Mouse (Mus musculus) forebrain, embryonic 14.5 days (tissue): ENCODE results near the gene Ccdc13. TPM values are rescaled to one million over a fixed set of nuclear protein-coding genes. Genes with fewer than 3 reads are reported as not detected.

Experiments used
- ATAC-seq: fragments of 200-750 bp; cut with Nextera tagmentation; 2 replicates; pipeline ENCODE4 v1.8.0; 2017; ENCODE audit warnings: mild to moderate bottlenecking, moderate library complexity
- DNase-seq: peaks from one replicate; pipeline ENCODE4 v3.0.0-alpha.2; 2015; ENCODE audit warnings: low spot score
- H3K27ac ChIP-seq: fragments of 300-500 bp; sonication (generic); 2 replicates; pipeline ENCODE4 v1.5.1; 2014; ENCODE audit warnings: low read depth, mild to moderate bottlenecking, control low read depth, low read length, moderate library complexity
- H3K27me3 ChIP-seq: fragments of 300-500 bp; sonication (generic); replicated peaks from 2 replicates; pipeline ENCODE4 v1.6.1; 2014; ENCODE audit warnings: low read length, control low read depth, mixed read lengths; ENCODE audit not compliant: control insufficient read depth, insufficient read depth
- H3K36me3 ChIP-seq: fragments of 300-500 bp; sonication (generic); 2 replicates; pipeline ENCODE4 v1.6.1; 2014; ENCODE audit warnings: low read length, control low read depth; ENCODE audit not compliant: control insufficient read depth, insufficient read depth
- H3K4me1 ChIP-seq: fragments of 300-500 bp; sonication (generic); 2 replicates; pipeline ENCODE4 v1.6.1; 2014; ENCODE audit warnings: antibody characterized with exemption, low read length, control low read depth; ENCODE audit not compliant: control insufficient read depth, insufficient read depth
- H3K4me2 ChIP-seq: fragments of 300-500 bp; sonication (generic); 2 replicates; pipeline ENCODE4 v1.6.1; 2014; ENCODE audit warnings: mild to moderate bottlenecking, control low read depth, low read length
- H3K4me3 ChIP-seq: fragments of 300-500 bp; sonication (generic); 2 replicates; pipeline ENCODE4 v1.5.1; 2014; ENCODE audit warnings: low read depth, low read length, control low read depth
- H3K9ac ChIP-seq: fragments of 300-500 bp; sonication (generic); 2 replicates; pipeline ENCODE4 v1.6.1; 2014; ENCODE audit warnings: mild to moderate bottlenecking, low read length, control low read depth, moderate library complexity
- H3K9me3 ChIP-seq: fragments of 300-500 bp; sonication (generic); replicated peaks from 2 replicates; pipeline ENCODE4 v1.6.1; 2016; ENCODE audit warnings: low read length, control low read depth, mixed read lengths; ENCODE audit not compliant: control insufficient read depth
- WGBS: fragments of 180-500 bp; shearing (Covaris S2); extraction: QIAGEN DNeasy Blood & Tissue Kit; methylation state at CpG from one replicate; pipeline ENCODE4 v1.1.7; 2014; 5-methylcytosine and 5-hydroxymethylcytosine counted together
- polyA plus RNA-seq: library from polyadenylated mRNA; unstranded; fragments of >200 nt; fragmentation: Nextera tagmentation; extraction: Ambion mirVana; gene quantifications from 2 replicates; pipeline ENCODE4 v1.2.1, GENCODE M21; 2014

Ccdc13 gene
- polyA plus RNA-seq, 1 experiment from 2014 or later: 3.0 TPM

DNA sequence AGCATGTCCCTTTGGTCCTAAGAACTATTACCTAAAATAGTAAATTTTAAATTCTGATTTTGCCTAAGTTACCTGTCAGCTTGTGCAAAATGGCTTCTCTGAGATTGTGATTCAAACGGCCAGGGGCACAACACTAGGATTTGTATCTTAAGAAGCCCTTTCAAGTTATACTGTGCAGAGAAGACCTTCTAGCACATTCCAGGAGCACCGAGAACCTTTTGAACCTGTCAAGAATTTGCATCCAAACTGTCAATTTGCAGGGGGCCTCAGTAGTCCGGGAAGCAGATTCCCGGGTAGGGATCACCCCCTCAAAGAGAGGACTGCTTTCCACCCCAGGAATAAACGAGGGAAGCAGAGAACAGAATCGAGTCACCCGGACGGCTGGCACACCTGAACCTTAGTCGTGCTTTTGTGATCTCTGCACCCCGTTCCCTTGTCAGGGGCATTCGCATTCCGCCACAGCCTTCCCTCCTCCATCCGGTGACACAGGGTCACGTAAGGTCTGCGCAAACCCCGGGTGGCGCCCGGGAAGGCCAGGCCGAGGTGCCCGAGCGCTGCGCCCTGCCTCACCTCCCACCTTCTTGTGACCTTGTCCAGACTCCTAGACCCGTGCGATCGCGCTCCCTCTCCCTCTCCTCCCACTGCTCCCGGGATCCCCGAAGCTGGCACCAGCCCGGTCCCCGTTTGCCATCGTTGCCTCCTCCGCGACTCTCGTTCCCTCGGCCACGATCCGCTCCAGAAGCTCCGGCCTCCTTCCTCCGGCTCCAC lies 17.6 kb upstream of the Ccdc13 start:
- H3K27ac ChIP-seq: peak overlapping the region; percentile 91
- H3K4me3 ChIP-seq: peak overlapping the region; percentile 64
- 1% methylated on average over 39 of the region's 39 CpGs for WGBS
- H3K9ac ChIP-seq: peak overlapping the region; percentile 88
- ATAC-seq: no peak; the same call in 1 of the 2 replicates
- no peaks in the 10 kb centered on the region for H3K27me3 ChIP-seq
- peaks cover 5% of the 10 kb centered on the region for H3K36me3 ChIP-seq
- DNase-seq: no peak
- H3K4me2 ChIP-seq: peak overlapping the region; percentile 92
- H3K4me1 ChIP-seq: peaks cover 5% of the 10 kb centered on the region; the same call in 1 of the 2 replicates
- H3K9me3 ChIP-seq: no peaks in the 10 kb centered on the region

- peaks cover 28% of the 10 kb centered on the region for H3K36me3 ChIP-seq
- whole genome bisulfite sequencing: 97% methylated on average over 3 of the region's 3 CpGs
- H3K4me2 ChIP-seq: no peak overlapping the region
- H3K9ac ChIP-seq: no peak overlapping the region
- ATAC-seq (no peak), DNase-seq (no peak)
- peaks cover 5% of the 10 kb centered on the region; the same call in 1 of the 2 replicates for H3K4me1 ChIP-seq
- H3K4me3 ChIP-seq: no peak overlapping the region
- H3K27ac ChIP-seq: no peak overlapping the region
- H3K27me3 ChIP-seq: no peaks in the 10 kb centered on the region
- no peaks in the 10 kb centered on the region for H3K9me3 ChIP-seq
These were observed 15.0 kb upstream of the Ccdc13 start for GRCm38 (mm10) chr9:121854246-121854645.

DNA sequence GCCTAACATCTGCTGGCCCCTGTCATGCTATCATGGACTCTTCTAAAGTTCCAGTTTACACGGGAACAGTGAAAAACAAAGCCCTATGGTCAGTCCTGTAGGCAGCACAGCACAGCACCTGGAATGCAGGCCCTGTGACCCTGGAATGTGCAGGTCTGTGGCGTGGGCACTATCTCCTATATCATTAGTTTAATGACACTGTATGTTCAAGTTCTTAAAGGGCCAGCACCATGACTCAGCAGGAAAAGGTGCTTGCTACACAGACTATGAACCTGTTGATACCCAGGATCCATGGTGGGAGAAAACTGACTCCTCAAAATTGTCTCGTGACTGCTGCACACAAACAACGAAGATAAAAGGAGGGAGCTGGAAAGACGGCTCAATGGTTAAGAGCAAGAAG lies 8.6 kb upstream of the Ccdc13 start:
- no peak for ATAC-seq
- Histone ChIP-seq H3K9ac (no peak overlapping the region), H3K9me3 (no peaks in the 10 kb centered on the region), H3K36me3 (peaks cover 57% of the 10 kb centered on the region), H3K4me1 (no peaks in the 10 kb centered on the region), H3K27me3 (no peaks in the 10 kb centered on the region), H3K27ac (no peak overlapping the region), H3K4me3 (no peak overlapping the region), H3K4me2 (no peak overlapping the region)
- WGBS: 83% methylated on average over 5 of the region's 5 CpGs
- DNase-seq: no peak

DNA sequence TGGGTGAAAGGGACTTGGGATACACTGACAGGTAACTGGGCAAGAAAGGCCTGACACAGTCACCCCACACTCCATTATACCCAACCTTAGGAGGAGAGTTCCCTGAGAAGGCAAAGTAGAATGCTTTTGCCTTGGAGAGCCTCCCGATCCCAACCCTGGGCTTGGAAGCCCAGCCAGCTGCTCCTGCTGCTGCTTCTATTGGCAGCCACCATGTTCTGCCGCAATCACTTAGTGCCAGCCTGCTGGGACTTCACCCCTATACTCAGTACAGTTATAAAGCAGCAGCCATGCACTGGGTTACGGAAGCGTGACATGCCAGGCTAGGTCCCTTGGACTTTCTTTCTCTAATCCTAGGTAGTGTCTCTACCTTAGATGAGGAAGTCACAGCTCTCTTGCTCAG lies 7.9 kb upstream of the Ccdc13 start:
- H3K4me1 ChIP-seq: no peaks in the 10 kb centered on the region
- no peaks in the 10 kb centered on the region for H3K27me3 ChIP-seq
- H3K4me3 ChIP-seq: no peak overlapping the region
- H3K36me3 ChIP-seq: peaks cover 55% of the 10 kb centered on the region
- DNase-seq: no peak
- H3K9ac ChIP-seq: no peak overlapping the region
- 92% methylated on average over 4 of the region's 4 CpGs for WGBS
- H3K4me2 ChIP-seq: no peak overlapping the region
- no peak for ATAC-seq
- no peaks in the 10 kb centered on the region for H3K9me3 ChIP-seq
- no peak overlapping the region for H3K27ac ChIP-seq

DNA sequence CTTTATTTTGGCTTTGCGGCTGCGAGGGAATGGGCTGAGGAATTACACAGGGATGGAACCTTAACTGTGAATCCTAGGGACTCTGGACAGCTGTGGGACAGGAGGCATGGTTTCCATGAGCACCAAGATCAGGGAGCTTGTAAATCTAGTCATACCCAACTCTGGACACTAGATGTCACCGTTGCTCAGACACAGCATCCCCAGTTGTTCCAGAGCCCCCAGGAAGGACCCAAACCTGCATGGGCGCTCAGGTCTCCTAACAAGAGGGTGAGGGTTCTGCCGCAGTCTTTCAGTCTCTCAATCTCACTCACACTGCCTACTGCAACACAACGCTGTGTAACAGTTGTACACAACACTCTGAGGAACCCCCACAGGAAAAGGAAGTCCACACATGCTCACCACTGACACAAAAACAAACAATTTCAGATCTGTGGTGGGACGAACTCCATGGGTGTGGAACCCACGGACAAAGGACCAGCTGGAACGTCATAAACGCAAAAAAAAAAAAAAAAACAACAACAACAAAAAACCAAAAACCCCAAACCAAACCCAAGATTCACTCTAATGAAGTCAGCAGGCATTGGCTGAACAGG lies 7.4 kb upstream of the Ccdc13 start:
- no peak overlapping the region for H3K9ac ChIP-seq
- no peaks in the 10 kb centered on the region for H3K27me3 ChIP-seq
- H3K27ac ChIP-seq: no peak overlapping the region
- WGBS: 57% methylated on average over 10 of the region's 10 CpGs
- H3K4me2 ChIP-seq: no peak overlapping the region
- H3K4me3 ChIP-seq: no peak overlapping the region
- DNase-seq (peak; percentile 71), ATAC-seq (0 out of 2 replicates have a peak, but pooled peaks have one; percentile 20)
- H3K36me3 ChIP-seq: peaks cover 50% of the 10 kb centered on the region
- H3K4me1 ChIP-seq: no peaks in the 10 kb centered on the region
- H3K9me3 ChIP-seq: no peaks in the 10 kb centered on the region

- Histone ChIP-seq H3K4me1 (peaks cover 3% of the 10 kb centered on the region; the same call in 1 of the 2 replicates), H3K27ac (no peak overlapping the region), H3K36me3 (peaks cover 16% of the 10 kb centered on the region), H3K27me3 (no peaks in the 10 kb centered on the region), H3K9me3 (no peaks in the 10 kb centered on the region), H3K9ac (no peak overlapping the region), H3K4me2 (no peak overlapping the region), H3K4me3 (no peak overlapping the region)
- no peak for ATAC-seq
- WGBS: 98% methylated on average over 2 of the region's 2 CpGs
- DNase-seq: no peak
These were observed 3.7 kb upstream of the Ccdc13 start for GRCm38 (mm10) chr9:121842914-121843313.

DNA sequence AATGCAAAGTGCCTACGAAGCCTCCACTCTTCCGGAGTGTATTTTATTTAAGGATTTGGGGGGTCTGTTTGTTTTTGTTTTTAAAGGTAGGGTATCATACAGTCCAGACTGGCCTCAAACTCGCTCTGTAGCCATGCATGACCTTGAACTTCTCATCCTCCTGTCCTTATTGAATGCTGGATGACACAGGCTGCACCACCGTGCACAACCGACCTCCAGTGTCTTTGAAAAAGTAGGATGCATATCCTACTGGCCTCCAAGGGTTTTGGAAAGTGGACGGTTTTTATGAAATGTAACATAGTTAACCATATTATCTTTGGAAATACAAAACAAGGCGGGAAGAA lies 333 bp upstream of the Ccdc13 start:
- Histone ChIP-seq H3K9ac (peak overlapping the region; percentile 54), H3K4me2 (peak overlapping the region; percentile 60), H3K4me3 (peak overlapping the region; percentile 42), H3K27me3 (no peaks in the 10 kb centered on the region), H3K9me3 (no peaks in the 10 kb centered on the region), H3K27ac (no peak overlapping the region), H3K4me1 (peaks cover 3% of the 10 kb centered on the region; the same call in 1 of the 2 replicates), H3K36me3 (no peaks in the 10 kb centered on the region)
- DNase-seq (no peak), ATAC-seq (peak; percentile 52; the same call in 1 of the 2 replicates)
- 37% methylated on average over 7 of the region's 7 CpGs for WGBS

- no peaks in the 10 kb centered on the region for H3K9me3 ChIP-seq
- H3K9ac ChIP-seq: no peak overlapping the region
- H3K27me3 ChIP-seq: no peaks in the 10 kb centered on the region
- ATAC-seq: no peak
- H3K36me3 ChIP-seq: no peaks in the 10 kb centered on the region
- no peak overlapping the region for H3K4me3 ChIP-seq
- H3K4me1 ChIP-seq: peaks cover 3% of the 10 kb centered on the region; the same call in 1 of the 2 replicates
- no peak overlapping the region for H3K4me2 ChIP-seq
- 96% methylated on average over 6 of the region's 6 CpGs for WGBS
- H3K27ac ChIP-seq: no peak overlapping the region
- no peak for DNase-seq
These were observed 1.3 kb downstream of the Ccdc13 start for GRCm38 (mm10) chr9:121838008-121838407.

- Histone ChIP-seq H3K9me3 (no peaks in the 10 kb centered on the region), H3K27me3 (no peaks in the 10 kb centered on the region), H3K4me1 (peaks cover 1% of the 10 kb centered on the region; the same call in 1 of the 2 replicates), H3K4me3 (no peak overlapping the region), H3K9ac (no peak overlapping the region), H3K36me3 (no peaks in the 10 kb centered on the region), H3K27ac (no peak overlapping the region), H3K4me2 (no peak overlapping the region)
- no peak for ATAC-seq
- no peak for DNase-seq
- WGBS: 81% methylated on average over 11 of the region's 11 CpGs
These were observed 5.4 kb downstream of the Ccdc13 start for GRCm38 (mm10) chr9:121833825-121834224.
